Mouse (Mus musculus) mouse trophoblast stem cell (cell line): ENCODE data around the gene Cdk6.
"Not testable (repeated sequence)": the region's sequence is repeated elsewhere in the genome, so short reads cannot be mapped to it uniquely, and the experiment has no call there.

Experiments
- in situ Hi-C, 2 experiments: fragments of 300-500 bp; cut with MseI, MboI; formaldehyde crosslinking; loops; 2 replicates in 1 of 2; 3 replicates in 1 of 2; pipeline ENCODE4 v1.15.1; 2025

The Cdk6 gene

GRCm38 (mm10) chr5:3376167-3376566 is 34.9 kb downstream of the Cdk6 start:
- in situ Hi-C loops: no loop called here

GRCm38 (mm10) chr5:3379252-3379651 is 38.0 kb downstream of the Cdk6 start:
- in situ Hi-C loops: no loop called here

GRCm38 (mm10) chr5:3380692-3381233 is 39.5 kb downstream of the Cdk6 start:
- in situ Hi-C loops: no loop called here

GRCm38 (mm10) chr5:3381795-3382194 is 40.5 kb downstream of the Cdk6 start:
- in situ Hi-C loops: no loop called here

- in situ Hi-C loops: no loop called here
Observed at GRCm38 (mm10) chr5:3382343-3383040, 41.2 kb downstream of the Cdk6 start.

GRCm38 (mm10) chr5:3383547-3383946 is 42.3 kb downstream of the Cdk6 start:
- in situ Hi-C loops: no loop called here

- in situ Hi-C loops: no loop called here
Observed at GRCm38 (mm10) chr5:3385078-3385477, 43.8 kb downstream of the Cdk6 start.

- in situ Hi-C loops: no loop called here
Observed at GRCm38 (mm10) chr5:3386021-3386730, 44.9 kb downstream of the Cdk6 start.

- in situ Hi-C loops: no loop called here
Observed at GRCm38 (mm10) chr5:3386731-3387087, 45.4 kb downstream of the Cdk6 start.

- in situ Hi-C loops: no loop called here
Observed at GRCm38 (mm10) chr5:3387138-3387537, 45.9 kb downstream of the Cdk6 start.

- in situ Hi-C loops: no loop called here
Observed at GRCm38 (mm10) chr5:3392856-3393255, 51.6 kb downstream of the Cdk6 start.

- in situ Hi-C loops: no loop called here
Observed at GRCm38 (mm10) chr5:3394145-3394544, 52.9 kb downstream of the Cdk6 start.

- in situ Hi-C loops: no loop called here
Observed at GRCm38 (mm10) chr5:3395020-3395419, 53.7 kb downstream of the Cdk6 start.

GRCm38 (mm10) chr5:3396214-3396613 is 54.9 kb downstream of the Cdk6 start:
- in situ Hi-C loops: no loop called here

- in situ Hi-C loops: no loop called here
Observed at GRCm38 (mm10) chr5:3396910-3397575, 55.8 kb downstream of the Cdk6 start.

GRCm38 (mm10) chr5:3399784-3400494 is 58.7 kb downstream of the Cdk6 start:
- in situ Hi-C loops: no loop called here

- in situ Hi-C loops: no loop called here
Observed at GRCm38 (mm10) chr5:3405102-3405501, 63.8 kb downstream of the Cdk6 start.

GRCm38 (mm10) chr5:3405503-3405902 is 64.2 kb downstream of the Cdk6 start:
- in situ Hi-C loops: no loop called here

- in situ Hi-C loops: no loop called here
Observed at GRCm38 (mm10) chr5:3407926-3408325, 66.6 kb downstream of the Cdk6 start.

GRCm38 (mm10) chr5:3418183-3418582 is 76.9 kb downstream of the Cdk6 start:
- in situ Hi-C loops: not testable (repeated sequence)

- in situ Hi-C loops: no loop called here
Observed at GRCm38 (mm10) chr5:3420094-3420831, 79.0 kb downstream of the Cdk6 start.
